Mouse (Mus musculus) E14TG2a.4 (cell line): ENCODE measurements around the gene Fam25c.

Experiments
- CTCF ChIP-seq: conservative IDR thresholded peaks from 2 replicates; pipeline ENCODE4 v1.5.1; 2014; ENCODE audit warnings: low read length
- NANOG ChIP-seq: IDR thresholded peaks from 2 replicates; pipeline ENCODE4 v1.6.1; 2014; ENCODE audit warnings: borderline replicate concordance, low read length, mixed read lengths

DNA sequence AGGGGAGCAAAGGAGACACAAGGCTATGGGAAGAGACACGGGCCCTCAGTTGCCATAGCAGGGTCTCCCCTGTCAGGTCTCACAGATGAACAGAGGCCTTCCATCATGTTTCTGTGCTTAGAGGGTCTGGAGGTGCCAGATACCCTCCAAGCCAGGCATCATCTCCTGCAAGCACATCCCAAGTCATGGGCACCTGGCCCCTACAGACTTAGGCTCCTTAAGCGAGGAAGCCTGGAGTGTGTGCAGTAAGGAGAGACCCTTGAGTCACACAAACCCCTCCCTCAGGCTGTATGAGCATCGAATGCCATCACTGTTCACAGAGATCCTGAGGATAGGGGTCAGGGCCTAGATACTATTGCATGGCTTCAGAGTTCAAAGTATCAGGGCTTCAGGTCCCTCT is 15.7 kb upstream of the Fam25c start:
- no peak for TF ChIP-seq CTCF
- TF ChIP-seq NANOG = no peak
